Mouse (Mus musculus): ENCODE measurements around the gene Zfp68. TPM values are rescaled to one million over a fixed set of nuclear protein-coding genes. Genes with fewer than 3 reads are reported as not detected.
"Not testable (repeated sequence)": the region's sequence is repeated elsewhere in the genome, so short reads cannot be mapped to it uniquely, and the experiment has no call there.

Gene Zfp68
- total RNA-seq (2014; fragmentation: Nextera tagmentation) = 34.4 and 34.7 TPM in 2 replicates
- total RNA-seq (2017) = 56.2 and 72.1 TPM in 2 replicates

DNA sequence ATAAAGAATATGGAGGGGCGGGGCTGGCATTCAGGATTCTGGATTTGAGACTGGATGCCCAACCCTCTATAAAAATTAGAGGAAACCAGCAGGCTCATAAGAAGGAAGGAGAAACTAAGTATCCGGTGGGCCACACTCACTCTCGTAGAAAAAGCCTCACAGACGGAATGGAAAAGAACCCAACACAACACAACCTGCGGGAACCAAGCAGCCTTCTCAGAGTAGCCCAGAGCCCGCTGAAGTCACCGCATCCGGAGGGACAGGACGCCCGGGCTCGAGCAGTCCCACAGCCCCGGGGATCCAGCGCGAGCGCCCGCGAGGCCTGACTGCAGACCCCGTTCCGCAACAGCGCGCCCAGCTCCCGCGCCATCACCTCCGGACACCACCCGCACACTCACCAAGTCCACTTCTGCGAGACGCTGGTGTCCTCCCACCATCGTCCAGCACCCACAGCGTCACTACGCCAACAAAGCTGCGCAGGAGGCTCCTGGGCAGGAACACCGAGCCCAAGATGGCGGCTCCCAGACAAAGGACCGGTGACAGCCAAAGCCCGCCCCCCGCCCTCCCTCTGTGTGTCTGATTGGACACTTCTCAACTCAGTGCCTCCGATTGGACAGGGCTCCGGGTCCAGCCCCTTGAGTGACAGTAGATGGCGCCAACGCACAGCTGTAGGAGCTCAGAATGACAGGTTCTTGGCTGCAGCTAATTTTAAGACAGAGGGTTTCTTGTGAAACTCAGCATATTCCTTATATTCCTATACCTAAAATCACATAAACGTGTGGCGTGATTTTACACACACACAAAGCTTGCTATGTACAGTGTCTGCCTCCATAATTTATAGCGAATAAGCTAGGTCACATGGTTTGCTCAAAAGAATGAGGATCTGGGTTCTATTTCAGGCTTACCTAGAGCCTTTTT, at the start of gene Zfp68:
Gene Zfp68 (minus strand): TSS at position 551 of the 918 bp plus-strand sequence.
- ATAC-seq (replicated peaks; ENCODE audit: poor library complexity, severe bottlenecking) = peak; percentile 87

DNA sequence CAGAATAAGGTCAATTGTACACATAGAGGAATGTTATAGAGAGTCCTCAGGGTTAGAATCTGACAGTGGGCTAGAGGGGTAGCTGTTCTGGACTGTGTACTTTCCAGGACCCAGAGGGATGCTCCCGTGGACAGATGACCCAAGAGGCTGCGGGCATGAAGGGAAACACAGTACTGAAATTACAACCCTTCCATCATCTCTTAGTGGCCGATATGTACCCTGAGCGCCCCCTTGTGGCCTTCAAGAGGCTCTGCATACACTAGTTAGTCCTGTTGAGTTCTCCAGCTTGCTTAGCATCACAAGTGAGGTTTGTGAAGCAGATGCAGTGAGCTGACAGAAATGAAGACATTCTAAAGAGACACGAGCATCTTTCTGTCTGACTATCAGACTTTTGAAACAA, 39.4 kb upstream of the Zfp68 start:
- peak; percentile 85 for ATAC-seq (replicated peaks; ENCODE audit: poor library complexity, severe bottlenecking)

DNA sequence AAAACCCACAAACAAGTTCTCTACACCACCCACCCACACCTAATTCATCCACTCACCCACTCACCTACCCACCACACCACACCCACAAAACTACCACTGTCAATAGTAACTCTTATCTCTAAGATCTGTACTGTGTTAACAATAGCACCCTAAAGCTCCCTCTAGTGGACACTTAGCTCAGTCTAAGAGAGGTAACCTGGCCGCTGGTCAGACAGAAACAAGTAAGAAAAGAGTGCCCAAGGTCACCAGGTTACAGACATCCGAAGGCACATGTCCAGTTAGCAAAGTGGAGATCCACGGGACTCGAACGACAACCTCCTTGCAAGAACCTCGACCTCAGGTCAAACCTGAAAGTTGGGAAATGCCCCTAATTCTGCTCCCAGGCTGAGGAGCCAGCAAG, 38.3 kb upstream of the Zfp68 start:
- peak; percentile 68 for ATAC-seq (replicated peaks; ENCODE audit: poor library complexity, severe bottlenecking)

DNA sequence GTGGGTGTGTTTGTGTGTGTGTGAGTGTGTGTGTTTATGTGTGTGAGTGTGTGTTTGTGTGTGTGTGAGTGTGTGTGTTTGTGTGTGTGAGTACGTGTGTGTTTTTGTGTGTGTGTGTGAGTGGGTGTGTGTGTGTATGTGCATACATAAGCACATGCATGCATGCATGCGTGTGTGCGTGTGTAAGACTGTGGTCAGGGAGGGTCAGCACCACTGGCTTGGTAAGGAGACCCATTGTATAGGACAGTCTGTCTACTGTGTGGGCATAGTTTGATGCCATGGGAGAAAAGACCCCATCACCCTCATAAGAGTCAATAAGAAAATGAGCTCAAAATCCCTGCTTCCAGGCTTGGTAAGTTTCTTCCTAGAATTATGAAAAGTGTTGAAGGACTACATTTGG, 37.8 kb upstream of the Zfp68 start:
- ATAC-seq (replicated peaks; ENCODE audit: poor library complexity, severe bottlenecking) = no peak

DNA sequence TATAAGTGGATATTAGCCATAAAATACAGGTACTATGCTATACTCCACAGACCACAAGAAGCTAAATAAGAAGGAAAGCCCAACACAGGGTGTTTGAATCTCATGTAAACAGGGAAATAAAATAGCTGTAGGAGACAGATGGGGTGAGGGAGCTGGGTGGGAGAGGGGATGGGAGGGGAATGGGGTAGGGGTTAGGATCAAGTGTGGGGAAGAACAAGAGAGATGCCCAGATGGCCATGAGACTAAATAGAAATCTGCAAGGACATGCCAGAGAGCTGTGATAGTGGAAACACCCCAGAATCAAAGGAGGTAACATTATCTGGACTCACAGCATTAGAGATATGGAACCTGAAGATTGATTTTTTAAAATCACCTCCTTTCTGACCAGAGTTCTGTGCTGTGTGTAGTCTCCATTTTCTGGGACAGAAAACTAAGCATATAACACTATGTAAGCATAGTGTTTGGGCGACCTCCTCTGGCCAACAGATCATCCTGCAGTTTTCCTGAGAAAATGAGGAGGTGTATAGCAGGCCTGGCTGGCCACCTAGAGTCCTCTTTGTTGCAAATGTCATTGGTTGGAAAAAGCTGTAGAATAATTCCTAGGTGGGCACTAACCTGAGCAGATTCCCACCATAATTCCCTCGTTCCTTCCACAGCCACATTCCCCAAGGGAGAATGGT, 37.1 kb upstream of the Zfp68 start:
- peak; percentile 77 for ATAC-seq (replicated peaks; ENCODE audit: poor library complexity, severe bottlenecking)

DNA sequence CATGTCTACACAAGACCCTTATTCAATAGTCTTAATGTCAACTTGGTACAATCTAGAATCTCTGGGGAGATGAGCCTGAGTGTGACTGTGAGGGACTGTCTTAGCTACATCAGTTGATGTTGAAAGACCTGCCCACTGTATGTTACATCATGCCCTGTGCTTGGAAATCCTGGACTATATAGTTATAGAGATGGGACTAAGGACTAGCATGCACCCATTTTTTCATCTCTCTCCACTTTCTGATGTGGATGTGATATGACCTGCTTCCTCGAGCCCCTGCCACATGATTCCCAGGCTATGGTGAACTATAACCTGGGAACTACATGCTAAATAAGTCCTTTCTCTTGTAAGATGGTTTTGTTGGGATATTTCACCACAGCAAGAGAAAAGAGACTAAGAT, 33.4 kb upstream of the Zfp68 start:
- ATAC-seq (replicated peaks; ENCODE audit: poor library complexity, severe bottlenecking) = no peak

DNA sequence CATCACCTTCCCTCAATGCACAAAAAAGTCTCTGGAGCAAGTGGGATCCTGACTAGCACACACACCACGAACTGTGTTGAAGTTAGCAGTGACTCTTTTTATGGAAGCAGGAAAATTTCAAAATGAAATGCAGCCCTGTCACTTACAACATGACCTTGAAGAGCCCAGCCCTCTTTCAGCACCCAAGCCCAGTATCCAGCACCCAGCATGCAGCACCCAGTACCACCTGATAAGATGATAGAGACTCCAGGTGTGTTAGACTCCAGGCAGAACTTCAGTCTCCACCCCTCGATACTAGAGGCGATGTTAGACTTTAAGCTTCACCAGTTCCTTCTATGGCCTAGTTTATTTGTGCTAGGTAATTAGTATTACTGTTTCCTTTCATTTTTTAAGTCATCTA, 22.2 kb upstream of the Zfp68 start:
- no peak for ATAC-seq (replicated peaks; ENCODE audit: poor library complexity, severe bottlenecking)

DNA sequence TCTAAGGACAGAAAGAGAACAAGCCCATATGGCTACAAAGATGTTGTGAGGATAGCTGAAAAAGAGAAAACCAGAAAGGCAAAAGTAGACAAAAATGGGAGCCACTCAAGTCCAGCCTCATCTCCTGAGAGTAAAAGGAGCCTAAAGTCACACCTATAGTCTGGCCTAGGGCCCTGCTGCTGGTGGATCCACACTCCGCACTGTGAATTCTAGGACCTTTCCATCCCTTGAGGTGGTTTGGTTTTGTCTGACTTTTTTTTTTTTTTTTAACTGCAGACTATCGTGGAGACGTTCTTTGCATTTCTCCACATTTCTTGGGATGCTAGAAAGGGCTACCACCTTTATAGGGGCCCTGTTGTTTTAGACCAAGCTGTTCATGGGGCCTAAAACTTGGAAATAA, 21.5 kb upstream of the Zfp68 start:
- no peak for ATAC-seq (replicated peaks; ENCODE audit: poor library complexity, severe bottlenecking)

DNA sequence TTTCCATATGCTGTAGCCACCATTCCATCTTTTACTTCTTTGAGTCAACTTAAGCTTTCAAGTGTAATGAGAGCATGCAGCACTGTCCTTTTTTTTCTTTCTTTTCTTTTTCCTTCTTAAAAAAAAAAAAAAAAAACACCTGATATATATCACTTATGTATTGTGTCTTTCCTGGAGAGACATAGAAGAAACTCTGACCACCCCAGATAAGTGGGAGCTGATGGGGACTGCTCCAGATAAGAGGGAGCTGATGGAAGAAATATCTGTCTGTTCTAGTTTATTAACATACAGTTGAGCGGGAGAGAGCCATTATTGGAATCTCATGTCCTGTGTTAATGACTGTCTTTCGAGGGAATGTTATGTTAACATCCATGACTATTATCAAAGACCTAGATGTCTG, 16.9 kb upstream of the Zfp68 start:
- ATAC-seq (replicated peaks; ENCODE audit: poor library complexity, severe bottlenecking) = no peak

DNA sequence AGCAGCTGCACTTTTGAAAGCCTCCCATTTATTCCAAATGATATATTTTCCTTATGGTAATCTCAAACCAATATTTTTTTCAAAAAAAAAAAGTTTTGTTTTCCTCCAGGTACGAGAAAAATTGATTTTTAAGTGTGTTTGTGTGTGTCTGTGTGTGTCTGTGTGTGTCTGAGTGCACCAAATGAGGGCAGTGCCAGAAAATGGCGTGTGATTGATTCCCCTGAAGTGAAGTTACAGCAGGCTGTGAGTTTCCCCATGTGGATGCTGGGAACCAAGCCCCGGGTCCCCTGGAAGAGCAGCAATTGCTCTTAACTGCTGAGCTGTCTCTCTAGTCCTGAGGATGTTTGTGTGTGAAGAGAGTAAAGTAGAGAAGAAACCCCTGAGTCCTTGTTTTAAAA, 3.9 kb upstream of the Zfp68 start:
- no peak for ATAC-seq (replicated peaks; ENCODE audit: poor library complexity, severe bottlenecking)

DNA sequence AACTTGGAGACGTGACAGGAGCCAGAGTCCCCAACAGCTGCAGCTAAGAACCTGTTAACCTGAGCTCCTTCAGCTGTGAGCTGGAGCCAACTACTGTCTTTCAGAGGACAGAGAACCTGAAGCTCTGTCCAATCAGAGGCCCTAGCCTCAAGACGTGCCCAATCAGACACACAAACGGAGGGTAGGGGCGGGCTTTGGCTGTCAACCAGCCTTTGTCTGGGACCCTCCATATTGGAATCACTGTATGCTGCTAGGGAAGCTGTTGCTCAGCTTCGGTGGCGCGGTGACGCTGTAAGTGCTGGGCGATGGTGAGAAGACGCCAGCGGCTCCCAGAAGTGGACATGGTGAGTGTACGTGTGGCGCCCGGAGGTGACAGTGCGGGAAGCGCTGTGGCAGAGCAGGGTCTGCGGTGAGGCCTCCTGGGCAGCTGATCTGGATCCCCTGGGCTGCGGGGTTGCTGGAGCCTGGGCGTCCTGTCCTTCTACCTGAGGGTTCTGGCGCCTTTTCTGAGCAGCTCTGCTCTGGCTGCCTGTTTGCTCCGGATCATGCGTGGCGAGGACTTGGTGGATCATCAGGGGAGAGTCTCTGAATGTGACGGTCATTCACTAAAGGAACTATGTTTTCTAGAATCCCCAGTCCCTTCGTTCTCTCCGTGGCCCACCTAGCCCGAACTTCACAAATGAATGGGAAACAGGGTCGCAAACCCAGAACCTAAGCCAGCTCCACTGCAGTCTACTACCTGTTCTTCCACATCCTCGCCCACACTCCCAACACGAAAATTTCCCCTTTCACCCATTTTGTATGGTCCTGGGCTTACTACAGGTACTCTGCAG, 3.3 kb upstream of the Zfp68 start, which contains the start of gene A430033K04Rik:
Gene A430033K04Rik (plus strand): TSS at position 215 of the 833 bp plus-strand sequence.
- ATAC-seq (replicated peaks; ENCODE audit: poor library complexity, severe bottlenecking) = peak; percentile 89

DNA sequence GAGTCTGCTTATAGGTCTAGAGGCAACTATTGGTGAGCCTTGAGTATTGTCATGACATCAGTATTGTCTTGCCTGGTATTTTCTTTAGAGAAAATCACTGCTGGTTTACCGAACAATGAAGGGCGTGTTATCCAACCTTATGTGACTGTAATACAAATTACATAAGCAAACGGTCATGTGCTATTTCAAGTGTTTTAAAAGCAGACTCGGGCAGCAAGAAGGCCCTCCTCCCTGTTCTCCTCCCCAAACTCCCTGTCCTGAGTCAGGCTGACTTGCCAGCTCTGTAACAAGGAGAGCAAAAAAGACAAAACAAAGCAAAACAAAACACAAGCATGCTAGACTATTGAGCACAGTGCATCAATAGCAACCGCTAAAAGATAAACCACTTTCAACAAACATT, 1.3 kb upstream of the Zfp68 start:
- ATAC-seq (replicated peaks; ENCODE audit: poor library complexity, severe bottlenecking) = no peak

DNA sequence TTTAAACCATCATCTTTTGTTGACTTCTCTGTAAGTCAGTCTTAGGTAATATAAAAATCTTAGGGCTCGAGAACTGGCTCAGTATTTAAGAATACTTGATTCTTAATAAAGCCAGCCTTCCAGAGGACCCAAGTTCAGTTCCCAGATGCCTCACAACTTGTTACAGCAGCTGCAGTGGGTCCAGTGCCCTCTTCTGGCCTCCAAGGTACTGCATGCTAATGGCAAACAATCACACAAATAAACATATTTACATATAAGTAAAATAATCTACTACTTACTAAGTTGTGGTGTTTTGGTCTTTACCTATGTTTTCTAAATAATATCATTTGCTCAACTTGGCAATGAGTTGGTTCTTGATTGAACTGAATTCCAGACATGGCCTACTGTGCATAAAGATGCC, 1.2 kb downstream of the Zfp68 start:
- no peak for ATAC-seq (replicated peaks; ENCODE audit: poor library complexity, severe bottlenecking)

DNA sequence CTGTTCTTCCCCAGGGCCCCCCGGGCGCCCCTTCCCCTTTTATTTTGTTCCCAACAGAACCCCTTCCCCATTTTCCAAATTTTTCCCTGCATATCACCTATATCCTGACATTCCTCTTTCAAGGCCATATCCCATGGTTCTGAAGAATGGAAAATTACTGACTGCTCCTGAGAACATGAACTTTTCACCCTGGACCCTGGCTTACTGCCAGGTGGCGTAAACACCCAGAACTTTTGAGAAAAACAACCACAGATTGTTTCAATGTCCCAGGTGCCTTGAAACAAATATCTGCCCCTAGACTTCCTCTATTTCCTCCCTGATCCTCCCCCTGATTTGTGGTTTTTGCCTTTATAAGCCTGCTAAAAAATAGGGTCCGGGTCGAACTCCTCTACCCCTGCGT, 32.2 kb downstream of the Zfp68 start:
- no peak for ATAC-seq (replicated peaks; ENCODE audit: poor library complexity, severe bottlenecking)

DNA sequence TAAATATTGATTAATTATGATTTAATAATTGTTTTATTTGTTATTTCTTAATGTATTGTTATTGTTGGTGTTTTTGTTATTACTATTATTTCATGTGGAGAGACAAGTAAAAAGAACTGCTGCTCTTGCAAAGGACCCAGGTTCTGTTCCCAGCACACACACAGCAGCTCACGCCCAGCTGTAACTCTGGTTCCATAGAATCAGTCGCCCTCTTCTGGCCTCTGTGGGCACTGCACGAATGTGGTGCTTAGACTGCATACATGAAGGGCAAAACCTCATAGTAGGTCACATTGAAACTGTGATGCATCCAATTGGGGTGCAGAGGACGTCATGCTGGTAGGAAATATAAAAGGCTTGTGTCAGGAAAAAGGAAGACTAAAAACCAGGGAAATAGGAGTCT, 47.9 kb downstream of the Zfp68 start:
- ATAC-seq (replicated peaks; ENCODE audit: poor library complexity, severe bottlenecking) = no peak

DNA sequence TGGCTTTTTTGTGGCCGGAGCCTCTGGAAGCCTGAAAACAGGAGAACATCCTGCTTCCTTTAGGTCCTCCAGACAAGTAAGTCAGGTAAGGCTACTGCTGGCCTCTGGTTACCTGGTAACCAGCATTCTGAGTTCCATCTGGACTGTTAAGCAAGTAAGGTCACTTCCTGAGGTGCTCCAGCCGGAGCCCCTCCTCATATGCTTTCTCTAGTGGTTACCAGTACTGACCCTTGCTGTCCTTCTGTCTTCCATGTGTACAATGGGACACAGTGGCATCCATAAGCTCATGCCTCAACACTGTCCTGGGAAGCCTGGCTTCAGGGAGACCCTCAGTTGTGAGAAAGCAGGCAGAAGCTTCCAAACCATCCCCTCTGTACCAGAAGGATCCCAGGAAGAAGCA, 54.9 kb downstream of the Zfp68 start, which contains the start of gene 1700123K08Rik:
Gene 1700123K08Rik (minus strand): TSS at position 101 of the 400 bp plus-strand sequence.
- not testable (repeated sequence) for ATAC-seq (replicated peaks; ENCODE audit: poor library complexity, severe bottlenecking)

Data from granulocyte monocyte progenitor cell, adult 5-6 weeks (primary cell).